Mouse (Mus musculus): ENCODE data around the gene Akt2.
A peak's percentile ranks its signal among the peaks of the same experiment; 100 is the strongest.

Akt2 gene

GRCm38 (mm10) chr7:27591266-27592216 lies at the start of gene Akt2:
TSS of gene Akt2 (plus strand) at chr7:27591552.
- peak; percentile 95 for DNase-seq (ENCODE audit: extremely low spot score, low spot score)

GRCm38 (mm10) chr7:27541922-27542321 lies 49.4 kb upstream of the Akt2 start:
- DNase-seq (ENCODE audit: extremely low spot score, low spot score), result no peak

GRCm38 (mm10) chr7:27542392-27543033 lies 48.8 kb upstream of the Akt2 start:
- DNase-seq (ENCODE audit: extremely low spot score, low spot score), result peak; percentile 75

- DNase-seq (ENCODE audit: extremely low spot score, low spot score), result no peak
Observed at GRCm38 (mm10) chr7:27543065-27543464, 48.3 kb upstream of the Akt2 start.

GRCm38 (mm10) chr7:27543851-27544250 lies 47.5 kb upstream of the Akt2 start:
- no peak for DNase-seq (ENCODE audit: extremely low spot score, low spot score)

- no peak for DNase-seq (ENCODE audit: extremely low spot score, low spot score)
Observed at GRCm38 (mm10) chr7:27544675-27545370, 46.5 kb upstream of the Akt2 start.

GRCm38 (mm10) chr7:27549597-27549996 lies 41.8 kb upstream of the Akt2 start:
- DNase-seq (ENCODE audit: extremely low spot score, low spot score), result no peak

GRCm38 (mm10) chr7:27552070-27552469 lies 39.3 kb upstream of the Akt2 start:
- DNase-seq (ENCODE audit: extremely low spot score, low spot score), result no peak

- peak; percentile 95 for DNase-seq (ENCODE audit: extremely low spot score, low spot score)
Observed at GRCm38 (mm10) chr7:27552931-27553513, 38.3 kb upstream of the Akt2 start, which contains the start of the genes Pld3 and 2310022A10Rik. TSS of gene Pld3 (minus strand) at chr7:27553218. TSS of gene 2310022A10Rik (plus strand) at chr7:27553233.

- peak; percentile 16 for DNase-seq (ENCODE audit: extremely low spot score, low spot score)
Observed at GRCm38 (mm10) chr7:27560291-27560887, 31.0 kb upstream of the Akt2 start.

GRCm38 (mm10) chr7:27560978-27561377 lies 30.4 kb upstream of the Akt2 start:
- DNase-seq (ENCODE audit: extremely low spot score, low spot score), result no peak

GRCm38 (mm10) chr7:27569580-27570224 lies 21.6 kb upstream of the Akt2 start:
- no peak for DNase-seq (ENCODE audit: extremely low spot score, low spot score)

GRCm38 (mm10) chr7:27572133-27572532 lies 19.2 kb upstream of the Akt2 start:
- no peak for DNase-seq (ENCODE audit: extremely low spot score, low spot score)

GRCm38 (mm10) chr7:27574124-27574880 lies 17.1 kb upstream of the Akt2 start:
- no peak for DNase-seq (ENCODE audit: extremely low spot score, low spot score)

GRCm38 (mm10) chr7:27576914-27577313 lies 14.4 kb upstream of the Akt2 start:
- DNase-seq (ENCODE audit: extremely low spot score, low spot score), result no peak

- DNase-seq (ENCODE audit: extremely low spot score, low spot score), result no peak
Observed at GRCm38 (mm10) chr7:27577589-27577988, 13.8 kb upstream of the Akt2 start.

- no peak for DNase-seq (ENCODE audit: extremely low spot score, low spot score)
Observed at GRCm38 (mm10) chr7:27578465-27578864, 12.9 kb upstream of the Akt2 start.

- no peak for DNase-seq (ENCODE audit: extremely low spot score, low spot score)
Observed at GRCm38 (mm10) chr7:27580380-27581174, 10.8 kb upstream of the Akt2 start.

- no peak for DNase-seq (ENCODE audit: extremely low spot score, low spot score)
Observed at GRCm38 (mm10) chr7:27586861-27587260, 4.5 kb upstream of the Akt2 start.
